20 mouse cellular contexts compared by ENCODE assay signal in the genomic region with DNA sequence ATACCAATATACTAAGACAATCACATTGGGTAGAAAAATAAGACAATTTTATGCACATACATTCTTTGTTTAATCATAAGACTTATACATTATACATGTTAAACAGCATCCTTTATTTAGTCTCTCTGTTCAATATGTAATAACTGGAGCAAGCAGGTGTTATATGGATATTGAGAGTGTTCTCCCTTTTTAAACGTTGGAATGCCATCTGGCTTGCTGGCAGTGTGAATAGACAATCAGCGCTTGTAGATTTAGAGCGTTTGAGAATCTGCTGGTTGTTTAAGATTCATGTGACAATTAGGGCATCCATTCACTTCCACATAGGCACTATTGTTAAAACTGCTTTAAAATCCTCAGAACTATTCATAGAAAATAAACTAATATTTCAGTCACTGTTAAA.
DNase-seq lines count a peak whose midpoint lies in the region; ATAC-seq and TF ChIP-seq lines count a peak whose summit lies in the region.
"Had no signal": no experiment of that assay in that cellular context is flagged by ENCODE, and none has a peak within 500 bp of the region (broad histone marks: within the 10 kb centered on the region; RNA-seq: fewer than 3 reads in every experiment).

No protein-coding gene starts in this region.

- no peak for TF ChIP-seq CTCF in layer of hippocampus, adult 2 months (conservative IDR thresholded peaks at IDR 0.05)

- DNase-seq in frontal cortex, postnatal 10 days (ENCODE audit: low spot score in 2 of 2): no peak
- DNase-seq in right cerebral cortex, postnatal 4 days: peak; percentile 3
- no peak for DNase-seq in right cerebral cortex, postnatal 25 days
- peak; percentile 43 to 59 for DNase-seq in layer of hippocampus, adult 2 months (ENCODE audit: low spot score in 2 of 2)
- peak; percentile 24 for DNase-seq in telencephalon, adult 2 months (ENCODE audit: low read depth, low spot score)
- no peak for DNase-seq in retina, embryonic 14.5 days (ENCODE audit: low spot score)
- DNase-seq in spleen, adult 12 weeks (ENCODE audit: low spot score): no peak
- DNase-seq: embryo, embryonic 11 days; heart, adult 11 months; kidney, postnatal 4 days; thymus, postnatal 25 days had no signal

- ATAC-seq in frontal cortex, adult (ENCODE audit: low TSS enrichment): peak; percentile 52; the same call in 1 of the 2 replicates
- ATAC-seq: intestine, embryonic 15.5 days had no signal

- no peak overlapping the region for H3K4me3 ChIP-seq in layer of hippocampus, adult 2 months
- H3K4me3 ChIP-seq: heart, embryonic 13.5 days; hindbrain, embryonic 13.5 days; intestine, embryonic 15.5 days; lung, embryonic 15.5 days; midbrain, embryonic 10.5 days; neural tube, embryonic 13.5 days had no signal

- H3K27ac ChIP-seq in layer of hippocampus, adult 2 months: no peak overlapping the region
- H3K27ac ChIP-seq: heart, embryonic 13.5 days; hindbrain, embryonic 13.5 days; intestine, embryonic 15.5 days; liver, embryonic 14.5 days; lung, embryonic 15.5 days; macrophage; midbrain, embryonic 10.5 days; neural tube, embryonic 13.5 days had no signal

Comparison
In these comparisons a context has a peak if more than half of its experiments do, and no peak if none do; other contexts are left out.
1. DNase-seq: peak in right cerebral cortex, postnatal 4 days (single experiment), layer of hippocampus, adult 2 months (2 of 2) and telencephalon, adult 2 months (single experiment); none in frontal cortex, postnatal 10 days (0 of 2), right cerebral cortex, postnatal 25 days (single experiment), retina, embryonic 14.5 days (single experiment) and spleen, adult 12 weeks (single experiment).